Mouse (Mus musculus) cerebellum, adult 9-10 months (tissue): ENCODE measurements around the gene Ccnd3.
A peak's percentile ranks its signal among the peaks of the same experiment; 100 is the strongest.

Experiments used
- DNase-seq: peaks from one replicate; pipeline ENCODE4 v3.0.0; 2022

Ccnd3 gene

DNA sequence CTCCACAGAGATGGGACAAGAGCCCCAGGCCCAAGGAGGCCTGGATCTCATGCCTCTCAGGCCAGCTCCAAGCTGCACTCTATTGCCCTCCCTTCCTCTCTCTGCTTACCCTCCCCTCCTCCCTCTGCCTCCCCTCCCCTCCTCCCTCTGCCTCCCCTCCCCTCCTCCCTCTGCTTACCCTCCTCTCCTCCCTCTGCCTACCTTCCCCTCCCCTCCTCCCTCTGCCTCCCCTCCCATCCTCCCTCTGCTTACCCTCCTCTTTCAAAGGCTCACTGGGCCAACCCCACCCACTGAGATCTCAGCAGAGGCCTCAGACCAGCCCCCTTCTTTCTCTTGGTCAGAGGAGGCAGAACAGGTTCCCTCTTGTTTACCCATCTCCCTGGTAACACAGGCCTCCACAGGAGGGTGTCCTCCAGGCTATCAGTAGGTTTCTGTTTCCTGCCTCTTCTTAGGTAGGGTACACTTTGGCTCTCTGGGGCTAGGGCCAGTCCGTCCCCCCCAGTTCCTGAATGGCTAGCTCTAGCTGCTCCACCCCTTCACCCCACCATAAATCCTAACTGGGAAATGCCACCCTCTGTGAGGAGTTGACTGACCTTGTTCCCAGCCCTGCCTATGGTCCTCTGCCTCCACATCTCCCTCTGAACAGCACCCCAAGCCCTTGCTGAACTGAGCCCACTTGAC, 20.5 kb upstream of the Ccnd3 start:
- DNase-seq, result no peak

DNA sequence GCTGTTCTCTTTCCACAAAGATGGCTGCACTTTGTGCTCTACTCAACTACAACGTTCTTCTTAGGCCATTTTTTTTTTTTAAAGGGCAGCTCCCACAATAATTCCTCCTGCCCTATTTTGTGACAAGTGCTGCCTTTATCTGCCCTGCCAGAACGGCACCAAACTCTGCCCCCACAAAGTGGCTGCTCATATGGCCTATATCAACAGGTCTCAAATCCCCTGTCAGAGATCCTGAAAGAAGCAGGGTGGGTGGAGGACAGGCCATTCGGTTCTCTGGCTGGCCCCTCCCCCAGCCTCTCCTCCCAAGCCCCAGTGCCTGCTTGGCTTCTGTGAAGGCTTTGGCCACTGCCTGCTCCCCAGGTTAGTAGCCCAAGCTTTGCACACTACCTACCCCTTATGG, 19.9 kb upstream of the Ccnd3 start:
- DNase-seq, result no peak

DNA sequence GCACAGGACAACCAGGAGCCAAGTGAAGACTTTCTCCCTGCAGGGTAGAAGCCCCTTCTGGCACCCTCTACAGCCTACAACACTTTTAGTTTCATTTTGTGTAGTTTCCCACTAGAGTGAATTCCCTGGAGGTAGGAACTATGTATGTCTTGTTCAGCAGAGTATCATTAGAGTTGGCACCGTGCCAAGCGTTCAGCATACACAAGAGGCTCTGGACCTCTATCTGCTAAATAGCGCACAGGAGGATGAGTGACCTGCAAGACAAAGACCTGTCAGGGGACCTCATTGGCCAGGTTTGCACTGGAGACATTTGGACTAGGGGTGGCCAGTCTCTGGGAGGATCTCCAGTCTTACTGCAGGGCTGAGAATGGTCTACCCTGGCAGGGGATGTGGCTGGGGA, 19.1 kb upstream of the Ccnd3 start:
- no peak for DNase-seq

DNA sequence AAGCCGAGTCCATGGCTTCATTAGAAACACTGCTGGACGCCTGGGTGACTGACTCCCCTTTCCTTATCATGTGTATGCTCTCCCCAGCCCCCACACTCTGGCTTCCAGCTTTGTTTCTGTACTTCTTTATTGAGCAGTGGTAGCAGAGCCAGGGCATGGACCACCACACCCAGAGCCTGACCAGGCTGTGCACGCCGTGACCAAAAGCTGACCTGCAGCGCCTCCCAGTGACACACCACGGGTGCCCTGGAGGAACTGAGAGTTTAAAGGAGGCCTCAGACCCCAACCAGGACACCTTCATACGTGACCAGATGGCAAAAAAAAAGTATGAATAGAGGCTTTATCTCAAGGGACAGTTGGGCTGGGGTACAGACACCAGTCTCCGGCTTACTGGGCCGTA, 14.1 kb upstream of the Ccnd3 start:
- no peak for DNase-seq

DNA sequence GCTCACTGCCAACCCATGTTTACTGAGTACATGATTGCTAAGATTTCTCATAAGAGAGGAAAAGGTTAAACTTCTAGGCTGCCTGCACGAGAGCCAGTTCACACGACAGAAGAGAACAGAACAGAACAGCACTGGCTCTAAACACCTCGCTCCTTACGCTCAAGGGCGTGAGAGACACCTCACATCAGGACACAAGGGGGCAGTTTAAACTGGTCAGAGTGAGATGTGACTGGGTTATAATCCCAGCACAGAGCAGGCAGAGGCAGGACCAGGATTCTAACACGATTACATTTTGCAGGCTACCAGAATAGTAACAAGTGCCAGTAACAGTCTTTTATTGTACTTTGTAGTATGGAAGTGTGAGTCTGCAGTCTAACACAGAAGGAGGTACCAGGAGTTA, 12.1 kb upstream of the Ccnd3 start:
- no peak for DNase-seq

DNA sequence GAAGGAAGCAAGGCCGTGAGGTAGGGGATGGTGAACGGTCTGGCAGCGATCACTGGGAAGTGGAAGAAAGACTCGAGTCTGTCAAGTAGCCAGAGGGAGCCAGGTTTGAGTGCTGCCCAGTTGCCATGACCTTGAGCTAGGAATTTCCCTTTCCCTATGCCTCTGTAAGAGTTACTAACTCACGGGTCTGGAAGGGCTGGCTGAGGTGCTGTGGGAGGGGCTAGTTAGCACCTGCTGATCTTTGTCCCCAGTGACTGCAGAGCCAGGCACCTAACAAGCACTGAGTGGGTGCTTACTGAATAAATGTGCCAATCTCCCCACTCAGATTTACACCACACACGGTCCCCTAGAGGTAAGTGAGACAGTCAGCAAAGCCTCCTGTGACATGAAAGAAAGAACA, 11.2 kb upstream of the Ccnd3 start:
- no peak for DNase-seq

DNA sequence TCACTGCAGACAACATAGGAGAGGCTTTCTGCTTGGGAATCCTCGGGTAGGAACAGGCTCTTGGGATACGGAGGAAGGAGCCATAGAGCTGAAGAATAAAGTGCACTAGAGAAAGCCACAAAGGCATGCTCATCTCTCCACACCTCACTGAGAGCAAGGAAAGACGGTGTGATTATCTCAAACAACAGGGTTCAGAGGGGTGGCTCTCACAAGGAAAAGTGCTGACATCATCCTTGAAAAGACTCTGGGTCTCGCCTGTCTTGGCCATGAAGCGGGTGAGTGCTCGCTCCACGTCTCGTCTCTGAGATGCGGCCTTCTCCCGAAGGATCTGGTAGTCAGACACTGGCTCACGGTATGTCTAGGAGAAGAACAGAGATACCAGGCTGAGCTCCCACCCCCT, 10.7 kb upstream of the Ccnd3 start:
- no peak for DNase-seq

DNA sequence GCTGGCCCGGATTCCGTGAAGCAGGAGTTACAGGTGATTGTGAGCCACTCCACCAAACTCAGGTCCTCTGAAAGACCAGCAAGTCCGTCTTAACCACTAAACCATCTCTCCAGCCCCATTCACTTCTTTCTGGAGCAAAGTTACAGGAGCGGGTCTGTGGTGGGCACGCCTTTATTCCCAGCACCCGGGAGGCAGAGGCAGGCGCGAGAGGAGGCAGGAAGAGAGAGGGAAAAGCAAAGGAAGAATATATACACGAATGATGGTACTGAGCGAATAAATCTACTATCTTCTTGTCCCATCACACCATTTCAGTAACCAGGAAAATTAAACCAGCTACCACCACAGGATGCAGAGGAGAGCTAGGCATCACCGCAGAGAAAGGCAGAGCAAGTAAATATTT, 3.3 kb upstream of the Ccnd3 start:
- no peak for DNase-seq

DNA sequence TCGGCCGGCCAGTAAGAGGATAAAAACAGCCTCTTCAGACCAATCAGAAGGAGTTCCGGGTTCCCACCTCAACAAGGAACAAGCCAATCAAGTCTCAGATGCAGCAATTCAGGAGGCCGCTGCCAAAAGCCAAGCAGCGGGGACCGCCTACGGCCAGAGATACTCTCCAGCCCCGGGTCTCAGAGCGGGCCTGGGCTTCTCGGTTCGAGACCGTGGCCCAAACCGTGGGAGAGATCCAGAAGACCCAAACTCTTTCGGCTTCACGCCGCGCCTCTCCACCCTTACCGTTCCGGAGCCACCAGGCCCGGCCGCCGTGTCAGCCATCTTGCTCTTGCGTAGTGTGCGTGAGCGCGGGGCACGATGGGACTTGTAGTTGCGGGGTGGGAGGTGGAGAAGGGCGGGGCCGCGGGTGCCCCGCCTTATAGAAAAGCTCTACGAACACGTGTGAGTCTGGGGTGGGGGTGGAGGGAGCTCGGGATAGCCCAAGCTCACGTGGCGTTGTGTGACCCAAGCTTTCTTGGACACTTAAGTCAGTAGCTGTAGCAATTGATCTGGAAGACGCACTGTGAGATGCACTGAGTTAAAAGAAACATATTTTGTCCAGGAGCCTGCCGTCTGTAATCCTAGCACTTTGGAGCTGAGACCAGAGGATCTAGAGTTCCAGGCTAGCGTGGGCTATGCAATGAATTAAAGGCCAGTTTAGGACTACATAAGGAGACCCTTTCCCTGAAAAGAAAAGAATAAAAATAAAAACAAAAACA, 2.7 kb upstream of the Ccnd3 start, which contains the start of gene Taf8:
TSS of gene Taf8 (minus strand) at position 347 of the 761 bp plus-strand sequence.
- peak; percentile 90 for DNase-seq

DNA sequence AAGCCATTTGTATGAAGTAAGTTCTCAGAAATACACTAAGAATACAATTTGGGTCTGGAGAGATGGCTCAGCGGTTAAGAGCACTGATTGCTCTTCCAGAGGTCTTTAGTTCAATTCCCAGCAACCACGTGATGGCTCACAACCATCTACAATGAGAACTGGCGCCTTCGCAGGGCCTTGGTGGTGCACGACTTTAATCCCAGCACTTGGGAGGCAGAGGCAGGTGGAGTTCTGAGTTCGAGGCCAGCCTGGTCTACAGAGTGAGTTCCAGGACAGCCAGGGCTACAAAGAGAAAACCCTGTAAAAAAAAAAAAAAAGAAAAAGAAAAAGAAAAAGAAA, 2.2 kb upstream of the Ccnd3 start:
- DNase-seq, result peak; percentile 36

DNA sequence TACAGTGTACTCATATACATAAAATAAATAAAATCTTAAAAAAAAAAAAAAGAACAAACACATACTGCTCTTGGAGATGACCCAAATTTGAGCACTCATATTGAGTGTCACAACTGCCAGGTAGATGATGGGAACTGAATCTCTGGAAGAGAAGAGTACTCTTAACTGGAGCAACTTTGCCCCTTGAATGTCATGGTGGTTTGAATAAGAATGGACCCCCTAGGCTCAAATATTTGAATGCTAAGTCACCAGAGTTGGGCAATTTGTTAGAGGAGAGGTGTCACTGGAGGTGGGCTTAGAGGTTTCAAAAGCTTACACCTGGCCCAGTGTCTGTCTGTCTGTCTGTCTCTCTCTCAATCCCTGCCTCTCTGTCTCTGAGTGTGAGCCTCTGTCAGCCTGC, 1.2 kb upstream of the Ccnd3 start:
- no peak for DNase-seq

DNA sequence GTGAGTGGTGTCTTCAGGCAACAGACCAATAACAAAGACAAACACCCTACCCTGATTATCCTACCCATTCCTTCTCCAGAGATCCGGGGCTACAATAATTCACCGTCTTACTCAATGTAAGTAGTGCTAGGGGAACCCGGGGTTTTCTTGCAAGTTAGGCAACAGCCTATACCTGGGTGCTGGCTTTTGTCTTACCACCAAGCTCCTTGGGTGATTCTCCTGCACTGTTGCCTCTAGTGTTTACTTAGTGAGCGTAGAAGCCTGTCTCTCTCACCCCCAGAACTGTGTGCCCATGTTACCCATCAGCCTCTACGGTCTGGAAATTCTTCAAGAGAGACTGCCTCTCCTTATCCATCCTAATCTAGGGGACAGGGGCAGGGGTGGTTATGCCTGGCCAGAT, 623 bp upstream of the Ccnd3 start:
- no peak for DNase-seq

DNA sequence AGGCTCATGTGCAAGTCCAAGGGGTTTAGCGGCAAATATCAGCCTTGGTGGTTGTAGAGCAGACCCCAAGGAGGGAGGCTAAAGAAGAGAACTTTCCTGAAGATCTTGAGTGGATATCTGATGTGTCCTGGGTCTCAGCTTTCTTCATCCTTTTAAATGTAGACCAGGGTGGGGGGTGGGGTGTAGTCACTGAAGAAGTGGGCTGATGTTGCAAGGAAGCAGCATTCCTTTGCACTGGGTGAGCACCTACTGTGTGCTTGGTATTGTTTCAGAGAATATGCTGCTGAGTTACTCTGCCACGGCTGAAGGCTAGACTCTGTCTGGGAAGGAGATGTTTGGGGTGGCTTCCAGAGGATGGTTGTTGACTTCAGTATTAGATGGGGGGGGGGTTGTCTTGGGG, 715 bp downstream of the Ccnd3 start:
- no peak for DNase-seq

DNA sequence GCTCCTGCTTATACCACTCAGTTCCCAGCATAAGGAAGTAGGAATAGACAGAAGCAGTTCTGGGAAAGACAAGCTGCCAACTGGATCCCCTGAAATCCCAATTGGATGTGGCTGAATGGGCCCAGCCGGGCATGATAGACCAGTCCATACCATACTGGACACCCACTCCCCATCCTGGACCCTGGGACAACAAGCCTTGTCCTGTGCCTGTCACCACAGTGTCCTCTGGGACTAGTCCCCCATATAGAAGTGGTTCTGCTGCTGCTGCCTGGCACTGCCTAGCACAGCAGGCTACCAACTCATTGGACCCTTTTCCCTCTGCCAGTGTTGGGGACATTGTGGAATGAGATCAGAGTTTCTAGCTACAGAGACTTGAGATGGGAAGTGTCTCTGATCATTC, 1.2 kb downstream of the Ccnd3 start:
- no peak for DNase-seq

DNA sequence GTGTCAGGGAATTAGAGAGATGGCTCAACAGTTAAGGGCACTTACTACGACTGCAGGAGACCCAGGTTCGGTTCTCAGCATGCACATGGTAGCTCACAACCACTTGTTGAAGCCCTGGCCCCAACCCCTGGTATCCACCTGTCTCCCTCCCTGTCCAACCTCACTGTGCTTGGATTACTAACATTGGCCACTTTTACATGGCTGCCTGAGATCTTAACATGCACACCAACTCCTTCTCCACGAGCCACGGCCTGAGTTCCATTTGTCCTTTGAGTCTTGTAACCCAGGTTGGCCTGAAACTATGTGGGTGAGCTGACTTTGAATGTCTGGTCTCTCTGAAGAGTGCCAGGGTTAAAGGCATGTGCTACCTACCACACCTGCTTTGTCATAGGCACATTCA, 1.8 kb downstream of the Ccnd3 start:
- no peak for DNase-seq

DNA sequence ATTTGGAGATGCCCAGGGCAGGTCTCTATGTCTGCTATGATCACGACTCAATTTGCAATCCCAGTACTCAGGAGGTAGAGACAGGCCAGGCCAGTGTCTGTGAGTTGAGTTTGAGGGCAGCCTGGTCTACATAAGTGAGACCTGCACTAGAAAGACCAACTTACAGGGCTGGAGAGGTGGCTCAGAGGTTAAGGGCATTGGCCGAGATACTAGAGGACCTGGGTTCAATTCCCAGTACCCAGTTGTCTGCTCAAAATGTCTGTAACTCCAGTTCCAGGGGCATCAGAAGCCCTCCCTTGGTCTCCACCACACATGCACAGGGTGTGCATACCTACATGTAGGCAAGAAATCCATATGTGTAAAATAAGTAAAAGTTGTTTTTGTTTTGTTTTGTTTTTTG, 2.7 kb downstream of the Ccnd3 start:
- no peak for DNase-seq

DNA sequence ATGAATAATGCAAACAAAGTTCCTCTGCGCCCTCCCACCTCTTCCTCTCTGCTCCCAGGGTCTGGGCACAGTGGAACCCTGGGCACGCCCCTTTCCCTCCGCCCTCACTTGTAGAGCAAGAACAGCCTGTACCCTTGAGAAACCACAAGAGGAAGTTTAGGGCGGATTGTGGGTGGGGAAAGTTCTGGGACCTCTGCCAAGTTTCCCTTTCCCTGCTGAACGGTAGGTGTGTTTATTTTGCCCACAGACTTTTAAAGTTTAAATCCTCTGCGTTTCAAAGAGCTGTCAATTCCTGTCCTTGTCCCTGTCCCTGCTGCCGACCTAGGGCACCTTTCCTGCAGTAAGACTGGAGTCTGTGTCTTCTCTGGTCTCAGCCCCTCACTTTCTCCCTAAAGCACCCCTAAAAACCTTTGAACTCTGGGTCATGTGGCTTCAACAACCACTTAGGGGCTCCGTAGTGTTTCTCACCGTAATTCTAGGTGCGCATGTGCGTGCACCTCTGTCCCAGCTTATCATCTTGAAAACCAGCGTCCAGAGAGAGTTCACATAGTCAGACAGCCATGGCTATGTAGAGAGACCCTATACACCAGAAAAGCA, 3.3 kb downstream of the Ccnd3 start:
- no peak for DNase-seq

DNA sequence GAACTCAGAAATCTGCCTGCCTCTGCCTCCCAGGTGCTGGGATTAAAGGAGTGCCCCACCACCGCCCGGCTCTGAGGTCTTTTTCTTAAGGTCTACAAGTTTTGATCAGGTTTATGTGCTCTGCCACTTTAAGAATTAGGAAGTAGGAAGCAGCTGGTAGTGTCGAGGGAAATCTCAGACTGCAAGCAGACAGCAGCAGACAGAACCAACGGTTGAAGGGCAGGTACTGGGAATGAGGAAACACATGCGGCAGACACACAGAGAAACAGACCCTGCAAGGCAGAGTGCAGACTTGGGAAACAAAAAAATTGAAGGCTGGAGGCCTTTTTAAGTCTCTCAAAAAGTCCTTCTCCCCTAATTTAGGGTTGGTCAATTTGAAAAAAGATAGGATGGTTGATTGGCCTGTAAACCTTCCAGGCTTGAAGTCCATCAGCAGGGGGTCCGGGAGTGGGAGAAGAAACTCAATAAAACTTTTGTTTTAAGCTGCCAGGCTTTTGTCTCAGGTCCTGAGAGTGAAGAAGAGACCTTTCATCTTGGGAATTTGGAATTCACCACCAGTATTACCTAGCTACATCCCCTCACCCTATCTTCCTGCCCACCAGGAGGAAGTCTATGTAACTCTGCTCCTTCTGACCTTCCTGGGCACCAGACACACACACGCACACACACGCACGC, 4.3 kb downstream of the Ccnd3 start:
- no peak for DNase-seq

DNA sequence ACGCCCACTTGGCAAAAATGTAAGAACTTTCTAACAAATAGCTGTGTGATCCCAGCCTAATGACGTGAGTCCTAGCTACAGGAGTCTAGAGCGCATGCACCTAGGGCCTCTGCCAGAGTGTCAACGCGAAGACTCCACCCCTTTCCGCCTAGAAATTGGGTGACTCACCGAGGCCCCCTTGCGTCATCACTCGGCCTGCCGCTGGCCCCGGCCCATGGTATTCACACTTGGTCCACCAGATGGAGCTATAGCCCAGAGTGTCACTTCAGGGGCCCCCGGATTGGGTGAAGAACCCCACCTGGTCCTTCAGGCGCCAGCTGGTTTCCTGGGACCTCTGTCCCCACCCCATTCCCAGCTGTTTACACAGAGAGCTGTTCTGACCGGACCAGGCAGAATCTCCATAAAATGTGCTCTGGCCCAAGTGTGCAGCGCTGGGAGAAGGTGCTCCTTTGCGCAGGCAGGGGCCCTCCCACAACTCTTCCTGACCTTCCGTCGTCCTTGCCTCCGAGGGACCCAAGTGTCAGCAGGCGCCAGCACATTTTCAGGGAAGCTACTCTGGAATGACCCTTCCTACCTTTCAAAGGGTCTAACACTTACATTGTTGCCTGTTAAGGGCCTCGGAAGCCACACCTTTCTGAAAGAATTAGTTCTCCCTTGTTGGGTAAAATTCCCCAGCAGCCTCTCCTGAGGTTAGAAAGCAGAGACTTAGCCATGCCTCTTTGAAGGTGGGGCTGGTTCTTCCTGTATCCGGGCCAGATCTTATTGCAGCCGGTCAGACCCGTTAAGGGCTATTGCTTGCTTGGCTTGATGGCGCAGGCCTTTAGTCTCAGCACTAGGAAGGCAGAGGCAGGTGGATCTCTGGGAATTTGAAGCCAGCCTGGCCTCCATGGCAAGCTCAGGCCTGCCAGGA, 6.5 kb downstream of the Ccnd3 start:
- DNase-seq, result peak; percentile 85

DNA sequence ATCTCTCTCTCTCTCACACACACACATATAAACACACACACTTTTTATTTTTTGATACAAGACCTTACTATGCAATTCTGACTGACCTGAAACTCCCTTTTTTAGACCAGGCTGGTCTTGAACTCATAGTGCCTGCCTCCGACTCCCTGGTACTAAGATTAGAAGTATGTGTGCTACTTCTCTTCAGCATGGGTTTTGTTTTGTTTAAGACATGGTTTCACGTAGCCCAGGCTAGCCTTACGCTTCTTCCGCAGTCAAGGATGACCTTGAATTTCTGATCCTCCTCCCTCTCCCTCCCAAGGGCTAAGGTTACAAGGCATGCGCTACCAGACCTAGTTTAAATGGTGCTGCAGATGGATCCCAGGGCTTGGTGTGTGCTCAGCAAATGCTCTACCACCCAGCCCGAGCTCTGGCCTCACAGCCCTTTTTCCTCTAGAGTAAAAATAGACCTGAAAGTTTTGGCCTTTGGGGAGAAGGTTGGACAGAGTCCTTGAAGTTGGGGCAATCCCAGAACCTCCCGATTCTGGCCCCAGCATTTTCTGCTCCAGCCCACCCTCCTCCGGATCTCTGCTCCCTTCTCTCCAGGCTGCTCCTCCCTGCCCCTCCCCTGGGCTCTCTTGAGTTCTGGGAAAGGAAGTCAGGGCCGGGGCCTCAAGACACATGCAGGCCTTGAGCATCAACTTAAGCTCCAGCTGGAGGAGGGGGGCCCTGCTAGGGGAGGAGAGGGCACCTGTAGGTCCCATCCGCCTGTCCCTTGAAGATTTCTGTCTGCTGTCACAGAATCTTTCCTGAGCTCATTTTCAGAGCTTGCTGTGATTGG, 8.3 kb downstream of the Ccnd3 start:
- DNase-seq, result no peak

DNA sequence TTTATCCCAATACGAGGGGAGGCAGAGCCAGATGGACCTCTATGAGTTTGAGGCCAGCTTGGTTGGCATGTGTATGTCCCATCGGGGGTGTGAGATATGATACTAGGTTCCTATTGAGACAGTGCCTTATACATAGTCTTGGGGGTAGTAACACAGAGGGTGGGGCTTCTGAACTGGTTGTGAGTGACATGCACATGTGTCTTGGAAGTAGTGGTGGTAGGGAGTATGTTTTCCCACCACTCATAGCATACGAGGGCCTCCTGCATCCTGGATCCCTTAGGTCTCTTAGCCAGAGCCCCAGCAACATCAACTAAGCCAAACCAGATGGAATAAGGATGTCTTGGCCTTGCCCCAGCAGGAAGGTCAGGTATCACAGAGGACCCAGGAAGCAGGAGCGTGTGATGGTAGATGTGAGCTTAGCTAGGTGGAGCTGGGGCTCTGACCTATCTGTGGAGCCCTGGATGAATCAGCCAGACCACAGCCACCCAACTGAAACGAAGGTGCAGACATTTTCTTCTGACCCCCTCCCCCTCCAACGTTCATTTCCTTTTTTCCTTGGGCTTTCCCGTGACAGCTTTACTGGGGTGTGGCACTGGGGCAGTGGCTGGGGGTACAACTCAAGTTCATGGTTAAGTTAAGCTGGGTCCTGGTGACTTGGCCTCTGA, 10.5 kb downstream of the Ccnd3 start:
- no peak for DNase-seq
